Mouse (Mus musculus) olfactory bulb, adult 2 months (tissue): Measurements from ENCODE around the gene Dnah17. TPM values are rescaled to one million over a fixed set of nuclear protein-coding genes. Genes with fewer than 3 reads are reported as not detected.

Source experiments
- H3K27ac ChIP-seq: fragments of 200-500 bp; 2 replicates; pipeline ENCODE4 v1.5.1; 2012; ENCODE audit warnings: low read depth, low read length; ENCODE audit not compliant: insufficient read depth
- H3K4me1 ChIP-seq: fragments of 200-500 bp; 2 replicates; pipeline ENCODE4 v1.6.1; 2012; ENCODE audit warnings: low read length; ENCODE audit not compliant: control insufficient read depth, insufficient read depth
- H3K4me3 ChIP-seq: fragments of 200-500 bp; 2 replicates; pipeline ENCODE4 v1.5.1; 2012; ENCODE audit warnings: mild to moderate bottlenecking, low read depth, low read length, moderate library complexity; ENCODE audit not compliant: insufficient read depth
- CTCF ChIP-seq: fragments of 200-500 bp; IDR thresholded peaks from 2 replicates; pipeline ENCODE4 v1.5.1; 2012; ENCODE audit warnings: low read depth, mild to moderate bottlenecking, low read length, moderate library complexity; ENCODE audit not compliant: insufficient read depth
- POLR2A ChIP-seq: fragments of 200-500 bp; IDR thresholded peaks from 2 replicates; pipeline ENCODE4 v1.6.1; 2012; ENCODE audit warnings: mild to moderate bottlenecking, low read depth, low read length, moderate library complexity; ENCODE audit not compliant: insufficient read depth
- WGBS: fragments of 180-500 bp; shearing (Covaris S2); methylation state at CpG from one replicate; pipeline ENCODE4 v1.1.7; 2018; 5-methylcytosine and 5-hydroxymethylcytosine counted together
- polyA plus RNA-seq: library from polyadenylated mRNA; stranded (reverse); fragments of >200 nt; gene quantifications from 2 replicates; pipeline ENCODE4 v1.2.4, GENCODE M21; 2012; ENCODE audit warnings: low replicate concordance; ENCODE audit not compliant: missing spikeins, insufficient read depth, insufficient read length

The Dnah17 gene
- polyA plus RNA-seq, 1 experiment = not detected

DNA sequence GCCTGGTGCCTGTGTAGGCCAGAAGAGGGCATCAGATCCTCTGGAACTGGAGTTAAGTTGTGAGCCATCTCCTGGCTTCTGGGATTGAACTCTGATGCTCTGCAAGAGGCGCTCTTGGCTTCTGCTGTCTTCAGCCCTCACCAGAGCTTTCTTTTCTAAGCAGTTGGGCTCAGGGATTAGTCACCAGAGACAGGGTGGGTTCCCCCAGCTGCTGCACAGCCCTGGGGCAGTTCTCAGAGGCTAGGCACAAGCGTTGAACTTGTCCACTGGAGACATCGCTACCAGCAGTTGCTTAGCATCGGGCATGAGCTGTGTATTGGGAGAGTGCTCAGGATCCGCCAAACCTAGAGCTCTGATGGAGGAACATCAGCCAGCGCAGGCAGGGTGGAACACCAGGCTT is 101.3 kb downstream of the Dnah17 start:
- 86% methylated on average over 6 of the region's 6 CpGs for WGBS
- H3K4me3 ChIP-seq = no peak overlapping the region
- no peaks in the 10 kb centered on the region for H3K4me1 ChIP-seq
- no peak overlapping the region for H3K27ac ChIP-seq
- no peak for TF ChIP-seq POLR2A
- no peak for TF ChIP-seq CTCF

- H3K4me3 ChIP-seq = no peak overlapping the region
- WGBS = 88% methylated on average over 2 of the region's 2 CpGs
- H3K4me1 ChIP-seq = no peaks in the 10 kb centered on the region
- no peak for TF ChIP-seq CTCF
- no peak overlapping the region for H3K27ac ChIP-seq
Measured at GRCm38 (mm10) chr11:118024111-118024510, 106.3 kb downstream of the Dnah17 start.

DNA sequence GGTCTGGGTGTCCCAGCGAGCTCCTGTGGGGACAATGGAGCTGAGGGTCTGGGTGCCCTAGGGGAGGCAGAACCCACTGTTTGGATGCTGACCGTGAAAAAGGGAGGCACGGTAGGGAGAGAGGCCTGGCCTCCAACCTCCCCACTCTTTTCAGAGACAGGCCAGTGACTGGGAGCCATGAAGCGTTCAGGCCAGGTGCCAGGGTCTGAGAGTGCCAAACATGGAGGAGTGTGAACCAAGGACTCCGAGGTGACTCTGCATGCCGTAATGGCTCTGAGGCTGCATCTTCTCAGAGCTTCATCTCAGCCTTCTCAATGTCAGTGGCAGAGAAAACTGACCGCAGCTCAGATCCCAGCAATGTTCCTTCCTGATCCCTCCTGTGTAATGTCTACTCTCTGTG is 107.0 kb downstream of the Dnah17 start:
- TF ChIP-seq POLR2A = no peak
- TF ChIP-seq CTCF = no peak
- Histone ChIP-seq H3K4me3 (no peak overlapping the region), H3K4me1 (no peaks in the 10 kb centered on the region), H3K27ac (no peak overlapping the region)
- WGBS = 88% methylated on average over 7 of the region's 7 CpGs

- Histone ChIP-seq H3K4me1 (no peaks in the 10 kb centered on the region), H3K27ac (no peak overlapping the region), H3K4me3 (no peak overlapping the region)
- TF ChIP-seq CTCF (peak; percentile 83; the same call in 1 of the 2 replicates), POLR2A (no peak)
- 62% methylated on average over 1 of the region's 1 CpGs for WGBS
Measured at GRCm38 (mm10) chr11:118021806-118022205, 108.6 kb downstream of the Dnah17 start.

DNA sequence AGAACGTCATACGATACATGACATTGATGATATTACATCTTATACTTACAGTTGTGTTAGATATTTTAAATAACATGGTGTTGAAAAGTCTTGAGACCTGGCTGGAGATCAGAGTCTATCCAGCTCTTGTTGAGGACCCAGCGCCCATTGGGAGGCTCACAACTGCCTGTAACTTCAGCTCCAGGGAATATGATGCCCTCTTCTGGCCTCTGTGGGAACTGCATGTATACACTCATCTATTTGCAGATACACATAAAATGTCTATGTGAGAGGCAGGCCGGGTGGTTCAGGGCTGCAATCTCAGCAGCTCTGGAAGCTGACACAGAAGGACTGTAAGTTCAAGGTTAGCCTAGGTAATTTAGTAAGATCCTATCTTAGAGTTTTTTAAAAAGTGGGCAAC is 112.1 kb downstream of the Dnah17 start:
- TF ChIP-seq POLR2A (no peak), CTCF (no peak)
- H3K4me1 ChIP-seq = peaks cover 4% of the 10 kb centered on the region; the same call in 1 of the 2 replicates
- no peak overlapping the region for H3K4me3 ChIP-seq
- no peak overlapping the region for H3K27ac ChIP-seq
- WGBS = 97% methylated on average over 4 of the region's 4 CpGs

- Histone ChIP-seq H3K27ac (no peak overlapping the region; the same call in 1 of the 2 replicates), H3K4me1 (peaks cover 4% of the 10 kb centered on the region; the same call in 1 of the 2 replicates), H3K4me3 (no peak overlapping the region)
- WGBS = 86% methylated on average over 8 of the region's 8 CpGs
- no peak for TF ChIP-seq CTCF
- no peak for TF ChIP-seq POLR2A
Measured at GRCm38 (mm10) chr11:118015381-118016145, 114.9 kb downstream of the Dnah17 start.

DNA sequence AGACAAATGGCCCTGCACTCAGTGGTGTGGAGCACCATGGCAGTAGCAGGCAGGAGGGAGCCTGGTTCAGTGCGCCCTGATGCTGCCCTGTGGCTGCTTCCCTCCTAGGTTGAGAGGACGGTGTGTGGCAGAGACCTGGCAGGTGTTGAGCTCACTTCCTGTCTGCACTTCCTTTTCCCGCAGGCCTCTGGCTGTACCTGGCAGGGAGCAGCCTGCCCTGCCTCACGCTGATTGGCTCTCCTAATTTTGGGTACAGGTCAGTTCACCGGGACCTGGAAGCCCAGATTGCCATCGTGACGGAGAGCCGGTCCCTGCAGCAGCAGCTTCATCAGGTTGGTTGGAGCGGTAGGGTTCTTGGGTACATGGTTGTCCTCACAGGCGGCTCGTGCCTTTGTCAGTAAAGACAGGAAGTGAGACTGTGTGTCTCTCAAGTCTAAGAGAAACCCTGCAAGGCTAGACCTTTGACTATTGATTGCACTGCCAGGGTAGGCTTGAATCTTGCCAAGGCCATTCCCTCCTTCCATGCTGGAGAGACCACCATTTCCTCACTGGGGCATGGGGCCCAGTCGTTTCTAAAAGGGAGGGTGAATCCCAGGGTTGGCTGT is 115.9 kb downstream of the Dnah17 start:
- no peak overlapping the region for H3K4me3 ChIP-seq
- no peak for TF ChIP-seq CTCF
- no peak for TF ChIP-seq POLR2A
- no peak overlapping the region for H3K27ac ChIP-seq
- 86% methylated on average over 12 of the region's 12 CpGs for whole genome bisulfite sequencing
- peaks cover 9% of the 10 kb centered on the region for H3K4me1 ChIP-seq

- Histone ChIP-seq H3K4me1 (peaks cover 19% of the 10 kb centered on the region), H3K27ac (no peak overlapping the region), H3K4me3 (no peak overlapping the region)
- 82% methylated on average over 2 of the region's 2 CpGs for WGBS
- TF ChIP-seq POLR2A (no peak), CTCF (no peak)
Measured at GRCm38 (mm10) chr11:118013339-118013738, 117.1 kb downstream of the Dnah17 start.

DNA sequence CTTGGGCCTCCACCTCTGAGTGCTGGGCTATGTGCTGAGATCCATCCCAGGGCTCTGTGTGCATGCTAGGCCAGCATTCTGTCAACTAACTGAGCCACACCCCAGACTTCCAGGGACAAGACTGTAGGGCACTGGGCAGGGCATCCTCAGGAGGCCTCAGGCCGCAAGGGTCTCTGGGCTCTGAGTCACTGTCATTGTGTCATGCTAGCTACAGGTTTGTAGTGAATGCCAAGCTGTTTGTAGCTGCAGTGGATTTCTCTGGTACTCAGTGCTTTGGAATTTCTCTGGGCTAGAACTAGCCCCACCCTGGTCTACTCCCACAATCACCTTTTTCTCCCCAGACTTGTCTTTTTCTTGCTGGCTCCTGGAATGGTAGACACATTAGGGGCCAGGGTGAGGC is 117.8 kb downstream of the Dnah17 start:
- H3K4me3 ChIP-seq = no peak overlapping the region
- no peak for TF ChIP-seq POLR2A
- no peak overlapping the region for H3K27ac ChIP-seq
- H3K4me1 ChIP-seq = peaks cover 25% of the 10 kb centered on the region
- 96% methylated on average over 1 of the region's 1 CpGs for WGBS
